17 mouse cellular contexts compared by ENCODE assay signal in genomic region chr10:128928356-128928755, GRCm38 (mm10). TPM values are rescaled to one million over a fixed set of nuclear protein-coding genes. Genes with fewer than 3 reads are reported as not detected.
A peak's percentile ranks its signal among the peaks of the same experiment; 100 is the strongest.
DNase-seq lines count a peak whose midpoint lies in the region; ATAC-seq and TF ChIP-seq lines count a peak whose summit lies in the region.
"Had no signal": no experiment of that assay in that cellular context is flagged by ENCODE, and none has a peak within 500 bp of the region (broad histone marks: within the 10 kb centered on the region; RNA-seq: fewer than 3 reads in every experiment).

No protein-coding gene starts in this region.

- TF ChIP-seq POLR2A in brain, embryonic 14.5 days (IDR thresholded peaks at IDR 0.05; ENCODE audit: borderline replicate concordance, extremely low read depth, insufficient read depth, insufficient read length, poor library complexity, severe bottlenecking): no peak

- H3K27me3 ChIP-seq in midbrain, embryonic 14.5 days (ENCODE audit: control insufficient read depth, insufficient read depth, low read length): peaks cover 24% of the 10 kb centered on the region
- H3K27me3 ChIP-seq in midbrain, embryonic 11.5 days (ENCODE audit: control insufficient read depth, insufficient read depth, low read length): peaks cover 15% of the 10 kb centered on the region
- H3K27me3 ChIP-seq in stomach, postnatal 0 days (ENCODE audit: control insufficient read depth, insufficient read depth, low read length): no peaks in the 10 kb centered on the region

- H3K36me3 ChIP-seq in midbrain, embryonic 14.5 days (ENCODE audit: control insufficient read depth, insufficient read depth, low read length): no peaks in the 10 kb centered on the region
- H3K36me3 ChIP-seq in midbrain, embryonic 11.5 days (ENCODE audit: control insufficient read depth, insufficient read depth, low read length): no peaks in the 10 kb centered on the region
- no peaks in the 10 kb centered on the region for H3K36me3 ChIP-seq in stomach, postnatal 0 days (ENCODE audit: control insufficient read depth, insufficient read depth, low read length)
- H3K36me3 ChIP-seq: limb, embryonic 13.5 days; liver, embryonic 15.5 days had no signal

- H3K9ac ChIP-seq in midbrain, embryonic 14.5 days (replicated peaks; ENCODE audit: low read length): no peak overlapping the region
- no peak overlapping the region for H3K9ac ChIP-seq in midbrain, embryonic 11.5 days (ENCODE audit: low read length)
- no peak overlapping the region for H3K9ac ChIP-seq in stomach, postnatal 0 days (ENCODE audit: low read length)
- H3K9ac ChIP-seq: limb, embryonic 13.5 days; liver, embryonic 15.5 days had no signal

- no peak overlapping the region for H3K27ac ChIP-seq in midbrain, embryonic 14.5 days (replicated peaks; ENCODE audit: low read depth, low read length)
- H3K27ac ChIP-seq in midbrain, embryonic 11.5 days (ENCODE audit: low read depth, low read length): no peak overlapping the region
- H3K27ac ChIP-seq in stomach, postnatal 0 days (replicated peaks): no peak overlapping the region
- H3K27ac ChIP-seq: limb, embryonic 13.5 days; liver, embryonic 15.5 days had no signal

- no peak overlapping the region for H3K4me3 ChIP-seq in midbrain, embryonic 14.5 days (replicated peaks; ENCODE audit: low read depth, low read length)
- H3K4me3 ChIP-seq in midbrain, embryonic 11.5 days (ENCODE audit: low read depth, low read length): no peak overlapping the region
- no peak overlapping the region for H3K4me3 ChIP-seq in stomach, postnatal 0 days (ENCODE audit: low read depth, low read length)
- H3K4me3 ChIP-seq: limb, embryonic 13.5 days; liver, embryonic 15.5 days had no signal

- ATAC-seq in midbrain, embryonic 14.5 days (ENCODE audit: low FRiP score, low TSS enrichment): no peak
- ATAC-seq in midbrain, embryonic 11.5 days (ENCODE audit: low FRiP score): no peak
- ATAC-seq in stomach, postnatal 0 days (ENCODE audit: low FRiP score, low TSS enrichment): peak; percentile 26; the same call in 1 of the 2 replicates
- ATAC-seq: inflammation-experienced regulatory T-cells, adult 6 months had no signal

- peak; percentile 84 for DNase-seq in heart, adult 11 months
- DNase-seq in heart, postnatal 4 days: no peak
- peak; percentile 57 for DNase-seq in midbrain, embryonic 14.5 days
- DNase-seq in midbrain, embryonic 11.5 days (ENCODE audit: low spot score, missing footprints): no peak
- peak; percentile 54 for DNase-seq in brain, embryonic 14.5 days (ENCODE audit: low read depth)
- DNase-seq in stomach, postnatal 0 days (ENCODE audit: low spot score): no peak
- no peak for DNase-seq in c-Kit-positive CD71-positive TER-119-positive erythroid progenitor cells, embryonic 14.5 days (ENCODE audit: low spot score)
- DNase-seq: cerebellum, adult 2 months; embryo, embryonic 11 days; gastrocnemius, postnatal 25 days; kidney, adult 9 months; right cerebral cortex, postnatal 25 days; thymus, adult 18-20 months had no signal

- no peak overlapping the region for H3K4me2 ChIP-seq in midbrain, embryonic 14.5 days (ENCODE audit: low read length)
- H3K4me2 ChIP-seq in midbrain, embryonic 11.5 days: no peak overlapping the region
- no peak overlapping the region for H3K4me2 ChIP-seq in stomach, postnatal 0 days (replicated peaks; ENCODE audit: low read depth)
- H3K4me2 ChIP-seq: limb, embryonic 13.5 days; liver, embryonic 15.5 days had no signal

- 28% methylated on average over 4 of the region's 4 CpGs for WGBS in midbrain, embryonic 14.5 days
- 34% methylated on average over 4 of the region's 4 CpGs for WGBS in midbrain, embryonic 11.5 days
- 24% methylated on average over 4 of the region's 4 CpGs for WGBS in stomach, postnatal 0 days

- H3K4me1 ChIP-seq in midbrain, embryonic 14.5 days (ENCODE audit: control insufficient read depth, insufficient read depth, low read length): peaks cover 6% of the 10 kb centered on the region
- peaks cover 4% of the 10 kb centered on the region; the same call in 1 of the 2 replicates for H3K4me1 ChIP-seq in midbrain, embryonic 11.5 days (ENCODE audit: control insufficient read depth, insufficient read depth, low read length)
- H3K4me1 ChIP-seq in stomach, postnatal 0 days (replicated peaks; ENCODE audit: control insufficient read depth, insufficient read depth): 0 out of 2 replicates have a peak, but pooled peaks cover 3% of the 10 kb centered on the region

- no peak for TF ChIP-seq EP300 in stomach, postnatal 0 days (optimal IDR thresholded peaks at IDR 0.05)

- TF ChIP-seq CTCF in brain, embryonic 14.5 days (IDR thresholded peaks at IDR 0.05; ENCODE audit: borderline replicate concordance, extremely low read depth, insufficient read depth, insufficient read length): no peak
- TF ChIP-seq CTCF in stomach, postnatal 0 days (IDR thresholded peaks at IDR 0.05; ENCODE audit: low read depth): no peak

- H3K9me3 ChIP-seq in midbrain, embryonic 14.5 days (ENCODE audit: control insufficient read depth, low read length): no peaks in the 10 kb centered on the region
- no peaks in the 10 kb centered on the region for H3K9me3 ChIP-seq in midbrain, embryonic 11.5 days (ENCODE audit: control insufficient read depth, low read length)
- no peaks in the 10 kb centered on the region for H3K9me3 ChIP-seq in stomach, postnatal 0 days (ENCODE audit: control insufficient read depth, low read length)
- H3K9me3 ChIP-seq: limb, embryonic 13.5 days; liver, embryonic 15.5 days had no signal

RNA-seq across cellular contexts. Expression of gene Bloc1s1, which starts 4.5 kb away (rescaled TPM):
- total RNA-seq in heart, postnatal 4 days (2021): 100 to 1,000 TPM; 152 to 180 TPM
- polyA plus RNA-seq in midbrain, embryonic 14.5 days (2014; fragmentation: Nextera tagmentation; extraction: Ambion mirVana): 249 and 282 TPM in 2 replicates
- polyA plus RNA-seq in midbrain, embryonic 11.5 days (2014; fragmentation: Nextera tagmentation; extraction: Ambion mirVana): 242 and 271 TPM in 2 replicates
- polyA plus RNA-seq in brain, embryonic 14.5 days (2012; rRNA removed): 269 and 298 TPM in 2 replicates
- polyA plus RNA-seq in stomach, postnatal 0 days (2015; fragmentation: Nextera tagmentation; extraction: Ambion mirVana): 194 and 198 TPM in 2 replicates

RNA-seq across cellular contexts. Expression of gene Itga7, which starts 5.3 kb away (rescaled TPM):
- 10 to 100 TPM; 69.6 to 78.5 TPM for total RNA-seq in heart, postnatal 4 days (2021)
- polyA plus RNA-seq in midbrain, embryonic 14.5 days (2014; fragmentation: Nextera tagmentation; extraction: Ambion mirVana): 3.4 and 4.9 TPM in 2 replicates
- 1.6 and 1.7 TPM in 2 replicates for polyA plus RNA-seq in midbrain, embryonic 11.5 days (2014; fragmentation: Nextera tagmentation; extraction: Ambion mirVana)
- polyA plus RNA-seq in brain, embryonic 14.5 days (2012; rRNA removed): 5.8 and 7.1 TPM in 2 replicates
- 8.5 and 8.7 TPM in 2 replicates for polyA plus RNA-seq in stomach, postnatal 0 days (2015; fragmentation: Nextera tagmentation; extraction: Ambion mirVana)

RNA-seq across cellular contexts. Expression of gene Rdh5, which starts 5.7 kb away (rescaled TPM):
- total RNA-seq in heart, postnatal 4 days (2021): 1 to 10 TPM; 5.3 to 5.6 TPM
- polyA plus RNA-seq in midbrain, embryonic 14.5 days (2014; fragmentation: Nextera tagmentation; extraction: Ambion mirVana): 11.6 and 15.2 TPM in 2 replicates
- 11.3 TPM in 2 replicates for polyA plus RNA-seq in midbrain, embryonic 11.5 days (2014; fragmentation: Nextera tagmentation; extraction: Ambion mirVana)
- 21.7 and 23.6 TPM in 2 replicates for polyA plus RNA-seq in brain, embryonic 14.5 days (2012; rRNA removed)
- 8.1 and 9.5 TPM in 2 replicates for polyA plus RNA-seq in stomach, postnatal 0 days (2015; fragmentation: Nextera tagmentation; extraction: Ambion mirVana)

RNA-seq across cellular contexts. Expression of gene Cd63, which starts 27.6 kb away (rescaled TPM):
- total RNA-seq in heart, postnatal 4 days (2021): 100 to 1,000 TPM; 216 to 226 TPM
- 120 and 138 TPM in 2 replicates for polyA plus RNA-seq in midbrain, embryonic 14.5 days (2014; fragmentation: Nextera tagmentation; extraction: Ambion mirVana)
- polyA plus RNA-seq in midbrain, embryonic 11.5 days (2014; fragmentation: Nextera tagmentation; extraction: Ambion mirVana): 168 and 177 TPM in 2 replicates
- polyA plus RNA-seq in brain, embryonic 14.5 days (2012; rRNA removed): 59.6 and 74.0 TPM in 2 replicates
- 760 and 773 TPM in 2 replicates for polyA plus RNA-seq in stomach, postnatal 0 days (2015; fragmentation: Nextera tagmentation; extraction: Ambion mirVana)

RNA-seq across cellular contexts. Expression of gene Mettl7b, which starts 32.4 kb away (rescaled TPM):
- under 1 TPM in 1 of 2 experiments, not detected in 1; 0.21 TPM for total RNA-seq in heart, postnatal 4 days (2021)
- not detected in 2 replicates for polyA plus RNA-seq in midbrain, embryonic 14.5 days (2014; fragmentation: Nextera tagmentation; extraction: Ambion mirVana)
- polyA plus RNA-seq in midbrain, embryonic 11.5 days (2014; fragmentation: Nextera tagmentation; extraction: Ambion mirVana): not detected in 2 replicates
- polyA plus RNA-seq in brain, embryonic 14.5 days (2012; rRNA removed): 0.08 TPM in 1 of 2 replicates, not detected in the other
- polyA plus RNA-seq in stomach, postnatal 0 days (2015; fragmentation: Nextera tagmentation; extraction: Ambion mirVana): 67.6 and 68.0 TPM in 2 replicates
- polyA plus RNA-seq: cerebellum, adult 2 months; heart, embryonic 14.5 days; inflammation-experienced regulatory T-cells, adult 6 months; liver, embryonic 15.5 days had no signal

Comparison
In these comparisons a context has a peak if more than half of its experiments do, and no peak if none do; other contexts are left out.
1. DNase-seq: peak in heart, adult 11 months (single experiment), midbrain, embryonic 14.5 days (single experiment) and brain, embryonic 14.5 days (single experiment); none in heart, postnatal 4 days (single experiment), midbrain, embryonic 11.5 days (single experiment), stomach, postnatal 0 days (single experiment) and c-Kit-positive CD71-positive TER-119-positive erythroid progenitor cells, embryonic 14.5 days (single experiment).